In genomic region chr11:86458866-86459265, GRCm38 (mm10) we compare ENCODE assay signal across 18 mouse cellular contexts.
"Had no signal": no experiment of that assay in that cellular context is flagged by ENCODE, and none has a peak within 500 bp of the region (broad histone marks: within the 10 kb centered on the region; RNA-seq: fewer than 3 reads in every experiment).

No protein-coding gene starts in this region.

- H3K9me3 ChIP-seq: lung, embryonic 15.5 days; midbrain, embryonic 10.5 days; midbrain, embryonic 12.5 days; neural tube, embryonic 13.5 days; neural tube, embryonic 15.5 days had no signal

- H3K9ac ChIP-seq: liver, postnatal 0 days; lung, embryonic 15.5 days; midbrain, embryonic 12.5 days; neural tube, embryonic 13.5 days; neural tube, embryonic 15.5 days had no signal

- H3K27ac ChIP-seq: lung, embryonic 15.5 days; midbrain, embryonic 10.5 days; midbrain, embryonic 12.5 days; neural tube, embryonic 13.5 days; neural tube, embryonic 15.5 days had no signal

- DNase-seq: liver, postnatal 0 days; lung, adult 2 months; lung, postnatal 14 days; lung, postnatal 36 days; midbrain, embryonic 14.5 days; retina, postnatal 1 day; right cerebral cortex, adult 18-20 months; right cerebral cortex, postnatal 25 days; right cerebral cortex, postnatal 4 days; spleen, adult 18-20 months; thymus, adult 2 months; thymus, postnatal 36 days had no signal

- H3K4me3 ChIP-seq: lung, embryonic 15.5 days; midbrain, embryonic 10.5 days; midbrain, embryonic 12.5 days; myocyte; neural tube, embryonic 13.5 days; neural tube, embryonic 15.5 days had no signal

- H3K4me1 ChIP-seq: lung, embryonic 15.5 days; midbrain, embryonic 10.5 days; midbrain, embryonic 12.5 days; neural tube, embryonic 13.5 days; neural tube, embryonic 15.5 days had no signal

- H3K36me3 ChIP-seq: lung, embryonic 15.5 days; midbrain, embryonic 10.5 days; midbrain, embryonic 12.5 days; neural tube, embryonic 13.5 days; neural tube, embryonic 15.5 days had no signal
